Mouse (Mus musculus): Measurements from ENCODE around the gene Ninj2.

DNA sequence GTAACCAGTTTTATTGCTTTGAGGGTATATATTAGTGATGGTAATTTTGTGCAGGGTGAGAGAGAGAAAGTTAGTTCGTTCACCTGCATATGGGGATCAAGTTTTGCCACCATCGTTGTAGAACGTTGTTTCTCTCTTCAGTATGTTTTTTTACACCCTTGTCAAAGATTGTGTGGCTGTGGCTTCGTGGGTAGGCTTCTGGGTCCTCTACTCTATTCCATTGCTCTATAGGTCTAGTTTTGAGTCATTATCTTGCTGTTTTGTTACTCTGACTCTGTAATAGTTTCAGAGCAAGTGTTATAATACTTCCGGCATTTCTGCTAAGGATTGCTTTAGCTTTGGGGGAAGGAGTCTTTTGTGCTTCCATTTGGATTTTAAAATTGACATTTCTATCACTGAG lies 26.7 kb downstream of the Ninj2 start:
- no peak for TF ChIP-seq POLR2A (IDR thresholded peaks at IDR 0.05; ENCODE audit: borderline replicate concordance, extremely low read depth, low read depth, low read length)
- TF ChIP-seq CTCF (IDR thresholded peaks at IDR 0.05; ENCODE audit: insufficient read depth, low read length) = no peak

Measured in lung, adult 2 months (tissue).